Mouse (Mus musculus) liver, embryonic 14.5 days (tissue): ENCODE measurements around the gene Smg1.

Source experiments
- CTCF ChIP-seq: IDR thresholded peaks from 2 replicates; pipeline ENCODE4 v1.5.1; 2016; ENCODE audit warnings: antibody characterized with exemption, low read depth, control low read depth
- EP300 ChIP-seq: IDR thresholded peaks from 2 replicates; pipeline ENCODE4 v1.6.1; 2016; ENCODE audit warnings: antibody characterized with exemption, low read depth

GRCm38 (mm10) chr7:118242911-118243412 is 508 bp downstream of the Smg1 start:
- no peak for TF ChIP-seq CTCF
- no peak for TF ChIP-seq EP300
